Mouse (Mus musculus) splenic B cell, adult 2 months (primary cell): ENCODE results near the gene Nrsn2.
A peak's percentile ranks its signal among the peaks of the same experiment; 100 is the strongest.

Experiments
- DNase-seq: peaks from one replicate; pipeline ENCODE4 v3.0.0-alpha.2; 2011; ENCODE audit warnings: low read depth, low spot score
- H3K27me3 ChIP-seq: 2 replicates; pipeline ENCODE4 v1.6.1; 2012; ENCODE audit warnings: mild to moderate bottlenecking, low read length, moderate library complexity, mixed read lengths; ENCODE audit not compliant: control insufficient read depth, poor library complexity, insufficient read depth, severe bottlenecking
- H3K36me3 ChIP-seq: 2 replicates; pipeline ENCODE4 v1.6.1; 2012; ENCODE audit warnings: mild to moderate bottlenecking, low read length, moderate library complexity, mixed read lengths; ENCODE audit not compliant: control insufficient read depth, poor library complexity, insufficient read depth, severe bottlenecking

Nrsn2 gene

DNA sequence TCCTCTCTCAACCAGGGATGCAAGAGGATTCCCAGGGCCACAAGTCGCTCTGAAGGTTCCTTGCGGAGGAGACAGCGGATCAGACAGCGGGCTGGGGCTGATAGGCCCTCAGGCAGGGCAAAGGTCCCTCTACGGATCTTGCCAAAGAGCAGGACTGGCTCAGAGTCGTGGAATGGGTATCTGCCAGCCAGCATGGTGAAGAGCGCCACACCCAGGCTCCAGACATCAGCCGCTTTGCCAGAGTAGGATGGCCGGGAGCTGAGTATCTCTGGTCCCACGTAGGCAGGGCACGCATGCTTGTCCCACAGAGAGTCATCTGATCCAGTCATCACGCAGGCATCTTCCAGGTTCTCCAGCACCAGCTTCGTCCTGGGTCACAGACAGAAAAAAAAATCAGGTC, 38.1 kb downstream of the Nrsn2 start:
- Histone ChIP-seq H3K27me3 (no peaks in the 10 kb centered on the region), H3K36me3 (no peaks in the 10 kb centered on the region)
- no peak for DNase-seq

DNA sequence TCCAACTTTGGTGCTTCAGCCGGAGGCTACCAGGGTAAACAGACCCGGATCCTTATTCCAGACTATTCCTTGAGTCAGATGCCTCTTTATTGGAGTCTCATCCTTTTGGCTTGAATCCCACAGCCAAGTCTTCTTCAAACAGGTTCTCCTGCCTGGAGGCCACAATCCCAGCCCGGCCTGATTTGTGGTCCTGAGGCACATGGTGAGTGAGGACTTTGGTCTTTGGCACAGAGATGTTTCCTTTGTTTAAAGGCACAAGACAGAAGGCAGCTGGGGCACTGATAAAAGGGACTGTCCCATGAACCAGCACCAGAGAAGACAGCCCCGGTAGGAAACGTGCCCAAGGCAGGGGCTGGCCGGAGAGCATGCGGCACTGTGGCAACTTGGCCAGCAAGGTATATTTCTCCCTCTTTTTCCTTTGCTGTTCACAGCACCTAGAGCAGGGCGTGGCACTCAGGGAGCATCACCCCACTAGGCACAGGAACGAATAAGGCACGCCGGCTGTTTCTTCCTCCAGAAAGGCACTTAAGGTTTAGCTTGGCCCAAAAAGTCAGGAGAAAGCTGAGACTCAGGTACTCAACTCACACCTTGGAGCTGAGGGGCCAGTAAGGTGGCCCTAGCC, 38.7 kb downstream of the Nrsn2 start:
- no peaks in the 10 kb centered on the region for H3K36me3 ChIP-seq
- no peak for DNase-seq

DNA sequence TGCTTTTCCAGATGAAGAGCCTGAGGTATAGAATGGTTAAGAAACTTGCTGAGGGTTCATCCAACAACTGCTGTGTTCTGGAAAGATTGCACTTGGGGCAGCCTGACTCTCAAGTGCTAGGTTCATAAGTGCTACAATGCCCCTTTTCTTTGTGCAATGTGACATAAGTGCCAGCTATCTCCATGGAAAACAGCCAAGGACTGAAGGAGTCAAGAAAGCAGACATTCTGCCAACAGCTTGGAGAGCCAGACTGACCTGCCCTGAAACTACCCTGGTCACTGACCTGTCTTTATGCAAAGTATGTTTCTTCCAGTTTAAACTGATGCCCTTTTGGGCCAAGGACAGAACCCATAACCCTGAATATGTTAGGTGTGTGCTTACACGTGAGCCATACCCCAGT, 39.6 kb downstream of the Nrsn2 start:
- no peak for DNase-seq
- H3K27me3 ChIP-seq: no peaks in the 10 kb centered on the region
- no peaks in the 10 kb centered on the region for H3K36me3 ChIP-seq

More for the DNA sequence above, 38.7 kb downstream of the Nrsn2 start:
- no peaks in the 10 kb centered on the region for H3K27me3 ChIP-seq

DNA sequence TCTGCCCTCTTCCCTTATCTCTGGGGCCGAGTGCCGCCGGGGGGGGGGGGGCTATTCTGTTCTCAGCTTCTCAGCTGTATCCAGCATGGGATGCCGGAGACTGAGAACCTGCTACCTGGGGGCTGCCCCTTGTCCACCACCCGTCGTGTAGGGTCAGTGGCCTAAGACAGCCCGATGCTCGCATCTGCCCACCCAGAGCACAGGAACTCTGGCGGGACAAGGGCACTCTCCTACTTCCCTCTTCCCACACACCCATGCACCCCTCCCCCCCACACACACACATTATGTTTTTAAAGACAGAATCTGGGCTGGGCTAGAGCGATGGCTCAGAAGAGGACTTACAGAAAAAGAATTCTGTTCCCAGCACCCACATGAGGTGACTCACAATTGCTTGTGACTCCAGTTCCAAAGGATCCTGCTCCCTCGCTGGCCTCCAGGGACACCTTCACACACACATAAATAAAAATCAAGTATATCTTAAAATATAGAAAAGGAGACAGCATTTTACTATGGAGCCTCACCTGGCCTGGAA, 41.1 kb downstream of the Nrsn2 start:
- H3K27me3 ChIP-seq: no peaks in the 10 kb centered on the region
- H3K36me3 ChIP-seq: no peaks in the 10 kb centered on the region
- no peak for DNase-seq

DNA sequence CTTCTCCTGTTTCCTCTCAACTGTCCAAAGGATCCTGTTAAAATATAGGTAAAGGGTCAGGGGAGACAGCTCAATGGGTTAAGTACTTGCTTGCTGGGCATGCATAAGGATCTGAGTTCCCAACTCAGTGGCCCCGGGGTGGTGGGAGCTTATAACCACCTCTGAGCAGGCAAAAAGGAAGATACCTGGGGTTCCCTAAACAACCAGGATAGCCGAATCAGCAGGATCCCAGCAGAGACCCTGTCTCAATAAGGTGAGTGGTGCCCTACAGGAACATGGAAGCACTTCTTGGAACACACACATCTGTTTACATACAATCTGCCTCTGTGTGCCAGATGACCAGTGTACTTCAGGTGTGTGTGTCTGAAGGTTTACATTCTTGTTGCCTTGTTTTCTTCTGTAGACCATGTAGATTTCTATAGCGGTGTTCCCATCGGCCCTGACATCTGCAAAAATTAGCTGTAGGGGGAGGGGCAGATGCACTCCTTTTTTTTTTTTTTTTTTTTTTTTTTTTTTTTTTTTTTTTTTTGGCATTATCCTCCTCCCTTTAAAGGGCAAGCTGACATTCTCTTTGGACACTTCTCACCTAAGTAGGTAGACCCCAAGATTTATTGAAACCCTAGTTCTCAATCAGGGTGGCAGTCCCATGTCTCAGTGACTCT, 43.0 kb downstream of the Nrsn2 start:
- Histone ChIP-seq H3K36me3 (no peaks in the 10 kb centered on the region), H3K27me3 (no peaks in the 10 kb centered on the region)
- DNase-seq: no peak

DNA sequence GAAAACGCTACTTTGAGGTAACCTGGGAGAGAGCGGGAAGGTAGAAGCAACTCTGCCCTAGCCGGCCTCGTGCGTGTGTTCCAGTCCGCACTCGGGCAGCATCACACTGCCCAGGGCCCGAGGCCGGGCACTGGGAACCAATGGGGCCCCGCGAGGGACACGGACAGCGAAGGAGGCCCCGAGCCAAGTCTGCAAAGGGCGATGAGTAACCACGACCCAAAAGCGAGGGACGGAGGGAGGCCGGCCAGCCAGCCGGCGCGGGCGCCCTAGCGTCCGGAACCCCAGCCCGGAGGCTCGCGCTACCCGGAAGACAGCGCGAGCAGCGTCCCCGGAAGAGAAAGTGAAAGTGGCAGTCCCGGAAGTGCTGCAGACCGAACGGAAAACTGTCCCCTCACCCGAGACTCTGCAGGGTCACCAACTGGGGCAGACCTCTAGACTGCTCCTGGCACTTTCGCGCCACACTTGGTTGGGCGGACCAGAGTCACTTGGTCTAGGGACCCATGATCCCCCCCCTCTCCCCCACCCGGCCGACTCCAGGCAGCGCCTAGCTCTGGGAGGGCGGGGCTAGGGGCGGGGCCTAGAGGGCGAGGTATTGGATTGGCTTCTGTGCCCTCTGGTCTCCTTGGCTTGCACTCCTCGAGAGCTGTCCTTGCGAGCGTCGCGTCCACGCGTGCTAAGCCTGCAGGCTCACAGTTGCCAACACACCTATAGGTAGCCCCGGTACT, 44.2 kb downstream of the Nrsn2 start, which contains the start of gene Rbck1:
Gene Rbck1, minus strand, starts transcription at position 553 of the 725 bp plus-strand sequence.
- Histone ChIP-seq H3K27me3 (no peaks in the 10 kb centered on the region), H3K36me3 (no peaks in the 10 kb centered on the region)
- DNase-seq: peak; percentile 94

DNA sequence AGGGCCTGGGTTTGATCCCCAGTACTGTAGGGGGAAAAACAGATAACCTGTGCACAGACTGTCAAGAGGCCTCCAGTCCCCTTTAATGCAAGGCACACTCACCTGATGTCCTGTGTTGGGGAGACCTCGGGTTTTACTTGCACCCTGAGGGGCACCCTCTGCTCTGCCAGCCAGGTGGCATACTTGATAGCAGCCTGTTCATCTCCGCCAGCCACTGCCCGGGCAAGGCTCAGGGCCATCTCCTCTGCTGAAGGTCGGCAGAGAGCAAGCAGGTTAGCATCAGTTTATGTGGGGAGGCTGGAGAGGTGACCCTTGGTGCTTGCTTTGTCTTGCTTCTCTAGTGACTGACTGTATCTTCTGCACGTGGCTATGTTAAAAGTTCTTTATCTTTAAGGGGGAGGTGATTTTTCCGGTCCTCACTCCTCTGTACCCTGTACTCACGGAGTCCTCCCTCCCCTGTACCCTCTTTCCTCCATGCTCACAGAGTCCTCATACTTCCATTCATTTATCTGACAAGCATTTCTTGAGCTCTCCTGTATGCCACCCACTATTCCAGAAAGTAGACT, 45.5 kb downstream of the Nrsn2 start:
- no peak for DNase-seq
- no peaks in the 10 kb centered on the region for H3K27me3 ChIP-seq
- peaks cover 3% of the 10 kb centered on the region; the same call in 1 of the 2 replicates for H3K36me3 ChIP-seq

DNA sequence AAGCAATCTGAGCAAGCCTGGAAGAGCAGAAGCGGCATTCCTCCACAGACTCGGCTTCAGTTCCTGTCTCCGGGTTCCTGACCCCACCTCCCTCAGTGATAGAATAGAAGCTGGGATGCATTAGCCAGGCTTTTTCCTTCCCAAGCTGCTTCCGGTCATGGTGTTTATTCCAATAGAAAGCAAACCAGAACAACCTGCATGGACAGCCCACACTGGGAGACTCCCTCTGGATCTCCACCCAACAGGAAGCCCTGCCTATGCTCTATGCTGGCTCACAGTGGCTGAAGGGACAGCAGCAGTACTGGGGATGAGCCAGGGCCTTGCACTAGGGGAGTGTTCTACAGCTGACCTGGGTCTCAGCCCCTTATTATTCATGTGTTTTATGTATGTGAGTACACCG, 48.5 kb downstream of the Nrsn2 start:
- no peaks in the 10 kb centered on the region for H3K27me3 ChIP-seq
- no peak for DNase-seq
- H3K36me3 ChIP-seq: peaks cover 6% of the 10 kb centered on the region; the same call in 1 of the 2 replicates

DNA sequence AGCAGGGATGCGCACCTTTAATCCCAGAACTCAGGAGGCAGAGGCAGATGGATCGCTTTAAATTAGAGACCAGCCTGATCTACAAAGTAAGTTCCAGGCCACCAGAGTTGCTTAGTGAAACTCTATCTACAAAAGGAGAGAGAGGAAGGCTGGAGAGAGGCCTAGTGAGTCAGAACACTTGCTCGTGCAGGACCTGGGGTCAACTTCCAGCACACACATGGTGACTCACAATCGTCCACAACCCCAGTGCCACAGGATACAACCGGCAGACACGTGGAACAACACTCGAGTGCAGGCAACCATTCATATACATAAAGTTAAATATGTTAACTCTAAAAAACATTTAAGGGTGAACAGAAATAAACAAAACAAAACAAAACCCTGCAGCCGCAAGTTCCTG, 49.8 kb downstream of the Nrsn2 start:
- no peak for DNase-seq
- Histone ChIP-seq H3K36me3 (peaks cover 6% of the 10 kb centered on the region; the same call in 1 of the 2 replicates), H3K27me3 (no peaks in the 10 kb centered on the region)

DNA sequence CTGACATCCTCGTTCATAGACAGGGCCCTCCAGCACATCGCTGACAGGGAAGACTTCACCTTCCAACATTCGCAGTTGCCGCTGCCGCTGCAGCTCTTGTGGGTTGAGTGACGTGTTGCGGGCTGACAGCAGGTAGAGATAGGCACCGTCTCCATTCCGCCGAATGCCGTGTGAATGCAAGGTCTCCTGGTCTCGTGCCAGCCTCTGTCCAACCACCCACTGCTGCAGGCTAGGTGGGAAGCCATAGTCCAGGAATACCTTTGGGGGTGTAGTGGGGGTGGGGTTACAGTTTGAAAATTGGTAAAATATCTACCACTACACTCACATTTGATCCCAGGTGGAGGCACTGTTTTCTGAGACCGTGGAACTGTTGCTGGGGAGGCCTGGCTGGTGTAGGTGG, 50.3 kb downstream of the Nrsn2 start:
- Histone ChIP-seq H3K36me3 (peaks cover 6% of the 10 kb centered on the region; the same call in 1 of the 2 replicates), H3K27me3 (no peaks in the 10 kb centered on the region)
- no peak for DNase-seq

DNA sequence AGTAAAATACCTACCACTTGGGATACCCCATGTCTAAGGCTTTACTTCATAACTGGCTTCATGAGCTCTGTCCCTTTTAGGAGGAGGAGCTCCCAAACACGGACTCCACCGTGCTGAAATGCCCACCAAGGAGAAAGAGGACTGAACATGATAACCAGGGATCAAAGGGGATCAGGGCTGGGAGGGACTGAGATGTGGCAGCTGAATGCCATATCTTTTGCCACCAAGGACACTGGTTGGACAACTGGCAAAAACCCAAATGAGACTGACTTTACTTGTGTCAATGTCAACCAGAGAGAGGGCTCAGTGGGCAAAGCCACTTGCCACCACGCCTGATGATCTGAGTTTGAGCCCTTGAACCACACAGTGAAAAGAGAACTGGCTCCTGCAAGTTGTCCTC, 51.6 kb downstream of the Nrsn2 start:
- peaks cover 6% of the 10 kb centered on the region; the same call in 1 of the 2 replicates for H3K36me3 ChIP-seq
- H3K27me3 ChIP-seq: no peaks in the 10 kb centered on the region
- no peak for DNase-seq

DNA sequence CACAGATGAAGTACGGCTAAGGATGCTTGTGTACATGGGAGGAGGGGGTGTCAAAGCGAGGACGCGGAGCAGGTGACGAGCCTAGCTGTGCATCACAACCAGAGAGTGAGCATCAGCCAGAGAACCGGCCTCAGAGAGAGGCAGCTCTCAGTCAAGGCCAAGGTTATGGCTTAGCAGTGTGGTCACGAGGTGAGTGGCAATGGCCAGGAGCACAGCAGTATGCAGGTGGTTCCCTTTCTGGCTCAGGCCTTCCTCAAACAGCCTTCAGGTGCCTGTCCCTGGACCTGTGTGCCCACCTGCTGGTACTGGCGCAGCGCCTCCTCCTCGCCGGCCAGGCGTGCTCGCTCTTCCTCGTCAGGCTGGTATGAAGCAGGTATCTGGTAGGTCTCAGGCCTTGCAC, 52.5 kb downstream of the Nrsn2 start:
- no peak for DNase-seq
- no peaks in the 10 kb centered on the region for H3K27me3 ChIP-seq
- H3K36me3 ChIP-seq: peaks cover 8% of the 10 kb centered on the region

DNA sequence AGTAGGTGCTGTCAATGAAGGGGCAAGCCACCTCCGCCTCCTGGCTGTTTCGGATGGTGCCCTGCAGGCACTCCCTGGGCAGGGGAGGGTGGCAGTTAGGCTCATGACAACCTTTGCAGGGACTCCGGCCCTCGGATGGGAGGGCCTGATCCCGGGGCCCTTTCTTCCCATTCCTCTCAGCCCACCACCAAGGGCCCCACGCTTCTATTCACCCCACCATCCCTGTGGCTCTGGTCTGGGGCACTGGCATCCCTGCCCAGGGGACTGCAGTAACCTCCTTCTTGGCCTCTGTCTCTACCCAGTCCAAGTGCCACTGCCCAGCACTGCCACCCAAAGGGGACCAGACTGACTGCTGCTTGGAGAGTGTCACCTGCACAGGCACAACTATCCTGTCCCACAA, 54.2 kb downstream of the Nrsn2 start:
- Histone ChIP-seq H3K27me3 (no peaks in the 10 kb centered on the region), H3K36me3 (peaks cover 10% of the 10 kb centered on the region)
- DNase-seq: no peak

DNA sequence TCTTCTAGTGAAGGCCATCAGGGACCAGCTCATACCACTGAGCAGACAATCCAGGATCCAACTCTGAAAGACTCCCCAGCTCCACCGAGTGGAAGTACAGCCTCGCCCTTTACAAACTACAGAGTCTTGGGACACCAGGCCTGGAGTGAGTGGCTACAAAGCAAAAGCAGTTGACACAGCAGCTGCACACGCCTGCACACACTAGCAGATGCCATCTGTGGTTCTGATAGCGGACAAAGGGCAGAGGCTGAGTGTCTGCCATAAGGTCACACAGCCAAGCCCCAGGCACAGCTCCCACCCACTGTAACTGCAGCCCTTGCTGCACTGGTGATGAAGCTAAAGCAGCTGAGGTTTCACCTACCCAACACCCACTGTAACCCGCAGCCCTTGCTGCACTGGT, 54.9 kb downstream of the Nrsn2 start:
- peaks cover 6% of the 10 kb centered on the region for H3K36me3 ChIP-seq
- DNase-seq: no peak

More for the DNA sequence above, 54.9 kb downstream of the Nrsn2 start:
- H3K27me3 ChIP-seq: no peaks in the 10 kb centered on the region
